Mouse (Mus musculus) MEL (cell line): ENCODE measurements around the gene Gm20388. TPM values are rescaled to one million over a fixed set of nuclear protein-coding genes. Genes with fewer than 3 reads are reported as not detected.

Source experiments
- DNase-seq: peaks from one replicate; pipeline ENCODE4 v3.0.0; 2011; ENCODE audit warnings: low read depth, low spot score
- H3K27ac ChIP-seq: 2 replicates; pipeline ENCODE4 v1.5.1; 2012; ENCODE audit warnings: low read depth, mild to moderate bottlenecking, control low read depth, low read length, moderate library complexity; ENCODE audit not compliant: control insufficient read depth
- H3K27me3 ChIP-seq, 2 experiments: fragments of 150-350 bp in 1 of 2; sonication (generic) in 1 of 2; 2 replicates each; pipeline ENCODE4 v1.6.1; 2012; ENCODE audit warnings: low read length in 2 of 2, mild to moderate bottlenecking in 2 of 2, improper control_type of control experiment in 1 of 2, moderate library complexity in 1 of 2; ENCODE audit not compliant: insufficient read depth in 2 of 2, control insufficient read depth in 1 of 2
- H3K36me3 ChIP-seq, 2 experiments: 2 replicates each; pipeline ENCODE4 v1.6.1; 2012 to 2014; ENCODE audit warnings: low read length in 2 of 2, improper control_type of control experiment in 1 of 2, inconsistent platforms in 1 of 2, mild to moderate bottlenecking in 1 of 2; ENCODE audit not compliant: insufficient read depth in 2 of 2, control insufficient read depth in 1 of 2
- H3K4me1 ChIP-seq, 2 experiments: fragments of 150-350 bp in 1 of 2; sonication (generic) in 1 of 2; 2 replicates each; pipeline ENCODE4 v1.6.1; 2012; ENCODE audit warnings: low read length in 2 of 2, improper control_type of control experiment in 1 of 2, mild to moderate bottlenecking in 1 of 2; ENCODE audit not compliant: insufficient read depth in 2 of 2, control insufficient read depth in 1 of 2
- H3K4me3 ChIP-seq, 2 experiments: fragments of 150-350 bp in 1 of 2; sonication (generic) in 1 of 2; 2 replicates each; pipeline ENCODE4 v1.5.1; 2012; ENCODE audit warnings: low read depth in 2 of 2, low read length in 2 of 2, mild to moderate bottlenecking in 2 of 2, moderate library complexity in 2 of 2, control low read depth in 1 of 2, improper control_type of control experiment in 1 of 2; ENCODE audit not compliant: control insufficient read depth in 1 of 2, insufficient read depth in 1 of 2
- H3K79me2 ChIP-seq: 2 replicates; pipeline ENCODE4 v1.6.1; 2012; ENCODE audit warnings: mild to moderate bottlenecking, low read length, moderate library complexity; ENCODE audit not compliant: control insufficient read depth, poor library complexity, insufficient read depth
- H3K9ac ChIP-seq: 2 replicates; pipeline ENCODE4 v1.6.1; 2012; ENCODE audit warnings: low read depth, mild to moderate bottlenecking, control low read depth, low read length, moderate library complexity; ENCODE audit not compliant: control insufficient read depth, poor library complexity, severe bottlenecking
- H3K9me3 ChIP-seq: fragments of 150-350 bp; sonication (generic); replicated peaks from 2 replicates; pipeline ENCODE4 v1.6.1; 2012; ENCODE audit warnings: mild to moderate bottlenecking, low read length, improper control_type of control experiment, moderate library complexity; ENCODE audit not compliant: insufficient read depth
- BHLHE40 ChIP-seq: IDR thresholded peaks from 2 replicates; pipeline ENCODE4 v1.6.1; 2012; ENCODE audit warnings: low read depth, mild to moderate bottlenecking, inconsistent platforms, low read length, improper control_type of control experiment, borderline replicate concordance
- CHD1 ChIP-seq: IDR thresholded peaks from 2 replicates; pipeline ENCODE4 v1.6.1; 2012; ENCODE audit warnings: low read depth, mild to moderate bottlenecking, inconsistent platforms, low read length, improper control_type of control experiment
- E2F4 ChIP-seq: IDR thresholded peaks from 2 replicates; pipeline ENCODE4 v1.6.1; 2011; ENCODE audit warnings: low read depth, low read length, improper control_type of control experiment, borderline replicate concordance
- ELF1 ChIP-seq: IDR thresholded peaks from 2 replicates; pipeline ENCODE4 v1.6.1; 2014; ENCODE audit warnings: low read depth, mild to moderate bottlenecking, inconsistent platforms, low read length, improper control_type of control experiment, moderate library complexity
- EP300 ChIP-seq, 2 experiments: IDR thresholded peaks; 2 replicates each; pipeline ENCODE4 v1.6.1; 2011; ENCODE audit warnings: improper control_type of control experiment in 2 of 2, low read length in 2 of 2, low read depth in 1 of 2, mild to moderate bottlenecking in 1 of 2
- ETS1 ChIP-seq: IDR thresholded peaks from 2 replicates; pipeline ENCODE4 v1.6.1; 2012; ENCODE audit warnings: low read depth, mild to moderate bottlenecking, inconsistent platforms, low read length, improper control_type of control experiment, moderate library complexity
- GABPA ChIP-seq: IDR thresholded peaks from 2 replicates; pipeline ENCODE4 v1.6.1; 2012; ENCODE audit warnings: low read depth, mild to moderate bottlenecking, inconsistent platforms, low read length, improper control_type of control experiment, moderate library complexity
- HCFC1 ChIP-seq: IDR thresholded peaks from 2 replicates; pipeline ENCODE4 v1.6.1; 2012; ENCODE audit warnings: low read depth, mild to moderate bottlenecking, inconsistent platforms, low read length, improper control_type of control experiment, moderate library complexity
- MAFK ChIP-seq: IDR thresholded peaks from 2 replicates; pipeline ENCODE4 v1.6.1; 2011; ENCODE audit warnings: low read depth, mild to moderate bottlenecking, low read length, improper control_type of control experiment, borderline replicate concordance
- MAX ChIP-seq: IDR thresholded peaks from 2 replicates; pipeline ENCODE4 v1.6.1; 2011; ENCODE audit warnings: low read length, improper control_type of control experiment
- MAZ ChIP-seq: IDR thresholded peaks from 2 replicates; pipeline ENCODE4 v1.6.1; 2012; ENCODE audit warnings: low read depth, mild to moderate bottlenecking, inconsistent platforms, low read length, improper control_type of control experiment
- MEF2A ChIP-seq: IDR thresholded peaks from 2 replicates; pipeline ENCODE4 v1.6.1; 2014; ENCODE audit warnings: low read depth, mild to moderate bottlenecking, inconsistent platforms, low read length, improper control_type of control experiment; ENCODE audit not compliant: poor library complexity, insufficient replicate concordance, severe bottlenecking; ENCODE audit errors: extremely low read depth
- MXI1 ChIP-seq: IDR thresholded peaks from 2 replicates; pipeline ENCODE4 v1.6.1; 2011; ENCODE audit warnings: mild to moderate bottlenecking, low read depth, low read length, improper control_type of control experiment
- MYC ChIP-seq: IDR thresholded peaks from 2 replicates; pipeline ENCODE4 v1.6.1; 2011; ENCODE audit warnings: low read depth, mild to moderate bottlenecking, low read length, improper control_type of control experiment, moderate library complexity
- POLR2A ChIP-seq, 2 experiments: IDR thresholded peaks; 2 replicates each; pipeline ENCODE4 v1.6.1; 2011 to 2012; ENCODE audit warnings: low read length in 2 of 2, mild to moderate bottlenecking in 2 of 2, control low read depth in 1 of 2, improper control_type of control experiment in 1 of 2, low read depth in 1 of 2, moderate library complexity in 1 of 2; ENCODE audit not compliant: control insufficient read depth in 1 of 2, insufficient read depth in 1 of 2, poor library complexity in 1 of 2
- POLR2AphosphoS5 ChIP-seq: IDR thresholded peaks from 2 replicates; pipeline ENCODE4 v1.6.1; 2012; ENCODE audit warnings: low read depth, borderline replicate concordance, mild to moderate bottlenecking, inconsistent platforms, low read length, moderate library complexity, mixed read lengths
- RAD21 ChIP-seq: IDR thresholded peaks from 2 replicates; pipeline ENCODE4 v1.6.1; 2011; ENCODE audit warnings: mild to moderate bottlenecking, low read depth, low read length, improper control_type of control experiment
- SMC3 ChIP-seq: IDR thresholded peaks from 2 replicates; pipeline ENCODE4 v1.6.1; 2011; ENCODE audit warnings: low read depth, low read length, improper control_type of control experiment
- TBP ChIP-seq: IDR thresholded peaks from 2 replicates; pipeline ENCODE4 v1.8.0; 2011; ENCODE audit warnings: low read depth, low read length, improper control_type of control experiment
- UBTF ChIP-seq: IDR thresholded peaks from 2 replicates; pipeline ENCODE4 v1.6.1; 2012; ENCODE audit warnings: low read depth, mild to moderate bottlenecking, inconsistent platforms, low read length, improper control_type of control experiment, moderate library complexity, borderline replicate concordance; ENCODE audit not compliant: insufficient read depth
- USF1 ChIP-seq: IDR thresholded peaks from 2 replicates; pipeline ENCODE4 v1.6.1; 2014; ENCODE audit warnings: low read depth, mild to moderate bottlenecking, inconsistent platforms, low read length, improper control_type of control experiment, moderate library complexity
- ZKSCAN1 ChIP-seq: IDR thresholded peaks from 2 replicates; pipeline ENCODE4 v1.6.1; 2012; ENCODE audit warnings: low read depth, mild to moderate bottlenecking, inconsistent platforms, low read length, improper control_type of control experiment, moderate library complexity
- ZNF384 ChIP-seq: IDR thresholded peaks from 2 replicates; pipeline ENCODE4 v1.6.1; 2012; ENCODE audit warnings: low read depth, mild to moderate bottlenecking, inconsistent platforms, low read length, improper control_type of control experiment
- polyA plus RNA-seq, 2 experiments: library from polyadenylated mRNA; stranded (reverse) in 1 of 2; unstranded in 1 of 2; fragments of >175 nt in 1 of 2; fragments of >200 nt in 1 of 2; gene quantifications; 2 replicates each; pipeline versions ENCODE4 v1.2.1 to v1.2.4; 2012; ENCODE audit warnings: low replicate concordance in 2 of 2, low read depth in 1 of 2; ENCODE audit not compliant: insufficient read length in 2 of 2, insufficient read depth in 1 of 2, missing spikeins in 1 of 2
- total RNA-seq: library from RNA; depleted of rRNA; stranded (reverse); fragments of 300-350 nt; gene quantifications from 2 replicates; pipeline ENCODE4 v1.2.3, GENCODE M21; 2012

Gm20388 gene
- total and polyA plus RNA-seq, 3 experiments: 11.1 to 17.8 TPM; not detected in 1

GRCm38 (mm10) chr8:122960932-122961331 lies 3050.3 kb downstream of the Gm20388 start (continued):
- TF ChIP-seq EP300 (IDR thresholded peaks at IDR 0.05; ENCODE audit: low read depth in 1 of 2, low read length in 2 of 2): peak; percentile 55 to 75; a peak in 3 of 4 replicates

- H3K79me2 ChIP-seq: peaks cover 83% of the 10 kb centered on the region
- H3K9me3 ChIP-seq: no peaks in the 10 kb centered on the region
- H3K27me3 ChIP-seq: no peaks in the 10 kb centered on the region
- H3K4me1 ChIP-seq: peaks cover 36 to 39% of the 10 kb centered on the region in 2 experiments
- H3K36me3 ChIP-seq: peaks cover 9 to 62% of the 10 kb centered on the region in 2 experiments
- H3K4me3 ChIP-seq: peak overlapping the region in 1 of 2 experiments; percentile 16; a peak in 2 of 4 replicates
- no peak for DNase-seq
- TF ChIP-seq MYC (no peak), ZNF384 (no peak), GABPA (no peak), E2F4 (no peak), RAD21 (no peak), ELF1 (no peak), USF1 (no peak), MAFK (no peak), POLR2A (IDR thresholded peaks at IDR 0.05; ENCODE audit: control insufficient read depth in 1 of 2, insufficient read depth in 1 of 2, low read depth in 1 of 2, low read length in 2 of 2, poor library complexity in 1 of 2) (no peak), HCFC1 (0 out of 2 replicates have a peak, but pooled peaks have one; percentile 4), MEF2A (no peak), SMC3 (no peak), TBP (no peak), MAX (no peak), ETS1 (0 out of 2 replicates have a peak, but pooled peaks have one; percentile 16), MAZ (no peak), POLR2AphosphoS5 (no peak)
- TF ChIP-seq, all 39 proteins: peak for 2
- H3K9ac ChIP-seq: peak overlapping the region; percentile 10
- H3K27ac ChIP-seq: peak overlapping the region; percentile 72
These were observed 3050.8 kb downstream of the Gm20388 start for GRCm38 (mm10) chr8:122961458-122961857.

- H3K4me3 ChIP-seq: no peak overlapping the region
- H3K27me3 ChIP-seq: no peaks in the 10 kb centered on the region
- no peak for DNase-seq
- no peaks in the 10 kb centered on the region for H3K9me3 ChIP-seq
- TF ChIP-seq UBTF (no peak), ZKSCAN1 (no peak), BHLHE40 (no peak), CHD1 (peak; percentile 84; the same call in 1 of the 2 replicates), MXI1 (peak; percentile 41; the same call in 1 of the 2 replicates)
- TF ChIP-seq, all 39 proteins: peak for 2
- H3K27ac ChIP-seq: peak overlapping the region; percentile 55
- H3K4me1 ChIP-seq: peaks cover 30 to 36% of the 10 kb centered on the region in 2 experiments
- peaks cover 79% of the 10 kb centered on the region for H3K79me2 ChIP-seq
- H3K9ac ChIP-seq: peak overlapping the region; percentile 41
- peaks cover 9 to 59% of the 10 kb centered on the region in 2 experiments for H3K36me3 ChIP-seq
These were observed 3051.4 kb downstream of the Gm20388 start for GRCm38 (mm10) chr8:122962046-122962445.
